ENCODE assay signal across 10 mouse cellular contexts in genomic region chr16:23274606-23275310, GRCm38 (mm10). TPM values are rescaled to one million over a fixed set of nuclear protein-coding genes. Genes with fewer than 3 reads are reported as not detected.
DNase-seq lines count a peak whose midpoint lies in the region; ATAC-seq lines count a peak whose summit lies in the region.
"Had no signal": no experiment of that assay in that cellular context is flagged by ENCODE, and none has a peak within 500 bp of the region (broad histone marks: within the 10 kb centered on the region; RNA-seq: fewer than 3 reads in every experiment).

No protein-coding gene starts in this region.

- H3K9me3 ChIP-seq in midbrain, embryonic 13.5 days = no peaks in the 10 kb centered on the region
- H3K9me3 ChIP-seq in midbrain, embryonic 10.5 days (replicated peaks) = no peaks in the 10 kb centered on the region
- H3K9me3 ChIP-seq: liver, embryonic 12.5 days had no signal

- no peaks in the 10 kb centered on the region for H3K27me3 ChIP-seq in midbrain, embryonic 13.5 days
- no peaks in the 10 kb centered on the region for H3K27me3 ChIP-seq in midbrain, embryonic 10.5 days (ENCODE audit: low read depth, poor library complexity, severe bottlenecking)

- peak overlapping the region; percentile 47 for H3K27ac ChIP-seq in midbrain, embryonic 13.5 days
- H3K27ac ChIP-seq in midbrain, embryonic 10.5 days (replicated peaks) = no peak overlapping the region; the same call in 1 of the 2 replicates
- H3K27ac ChIP-seq: liver, embryonic 12.5 days had no signal

- H3K4me1 ChIP-seq in midbrain, embryonic 13.5 days (replicated peaks) = peaks cover 46% of the 10 kb centered on the region
- peaks cover 53% of the 10 kb centered on the region for H3K4me1 ChIP-seq in midbrain, embryonic 10.5 days

- H3K36me3 ChIP-seq in midbrain, embryonic 13.5 days = no peaks in the 10 kb centered on the region; the same call in 1 of the 2 replicates
- H3K36me3 ChIP-seq in midbrain, embryonic 10.5 days = no peaks in the 10 kb centered on the region
- H3K36me3 ChIP-seq: liver, embryonic 12.5 days had no signal

- 85% methylated on average over 7 of the region's 7 CpGs for WGBS in midbrain, embryonic 13.5 days
- 84% methylated on average over 7 of the region's 7 CpGs for WGBS in midbrain, embryonic 10.5 days

- no peak overlapping the region for H3K9ac ChIP-seq in midbrain, embryonic 13.5 days (replicated peaks)
- H3K9ac ChIP-seq: liver, embryonic 12.5 days had no signal

- no peak overlapping the region for H3K4me2 ChIP-seq in midbrain, embryonic 13.5 days (replicated peaks)
- H3K4me2 ChIP-seq: liver, embryonic 12.5 days had no signal

- ATAC-seq in midbrain, embryonic 13.5 days = no peak
- ATAC-seq: liver, embryonic 12.5 days had no signal

- no peak for DNase-seq in midbrain, embryonic 10.5 days (ENCODE audit: low spot score)
- peak; percentile 85 for DNase-seq in CD4-positive, CD25-positive, alpha-beta regulatory T cell, adult 2 months (ENCODE audit: low read depth, low spot score)
- peak; percentile 82 for DNase-seq in adrenal gland, adult 8-10 months
- DNase-seq in naive thymus-derived CD4-positive, alpha-beta T cell, adult 2 months (ENCODE audit: low read depth) = peak; percentile 79
- no peak for DNase-seq in right cerebral cortex, postnatal 10 days (ENCODE audit: low spot score in 2 of 2)
- DNase-seq in gastrocnemius, adult 8-10 months (ENCODE audit: low spot score in 2 of 2) = no peak
- DNase-seq: cerebellum, postnatal 25 days; right cerebral cortex, postnatal 14 days had no signal

- no peak overlapping the region for H3K4me3 ChIP-seq in midbrain, embryonic 13.5 days (replicated peaks)
- no peak overlapping the region for H3K4me3 ChIP-seq in midbrain, embryonic 10.5 days
- H3K4me3 ChIP-seq: liver, embryonic 12.5 days had no signal

RNA-seq across cellular contexts. Expression of gene St6gal1, which starts 50.2 kb away (rescaled TPM):
- polyA plus RNA-seq in midbrain, embryonic 13.5 days (2015; fragmentation: Nextera tagmentation; extraction: Ambion mirVana) = 43.1 and 44.5 TPM in 2 replicates
- 17.5 and 23.4 TPM in 2 replicates for polyA plus RNA-seq in midbrain, embryonic 10.5 days (2016; fragmentation: Nextera tagmentation; extraction: Ambion mirVana)
- 10 to 100 TPM; 36.7 to 55.6 (median 44.3) TPM for total RNA-seq in adrenal gland, adult 8-10 months (2022)
- total RNA-seq in gastrocnemius, adult 8-10 months (2022) = 1 to 10 TPM; 1.6 to 4.1 (median 3.4) TPM

Comparison
In these comparisons a context has a peak if more than half of its experiments do, and no peak if none do; other contexts are left out.
1. DNase-seq: peak in CD4-positive, CD25-positive, alpha-beta regulatory T cell, adult 2 months (single experiment), adrenal gland, adult 8-10 months (single experiment) and naive thymus-derived CD4-positive, alpha-beta T cell, adult 2 months (single experiment); none in midbrain, embryonic 10.5 days (single experiment), right cerebral cortex, postnatal 10 days (0 of 2) and gastrocnemius, adult 8-10 months (0 of 2).
2. RNA of gene St6gal1, which starts 50.2 kb away (total RNA-seq): 36.7 to 55.6 TPM in adrenal gland, adult 8-10 months; 1.6 to 4.1 TPM in gastrocnemius, adult 8-10 months; every median in the first group is over 4 times any median in the second.